Mouse (Mus musculus) CH12F3 (cell line): ENCODE data around the gene Nosip.

Experiments used
- in situ Hi-C: fragments of 300-500 bp; cut with MboI; formaldehyde crosslinking; loops from 2 replicates; pipeline ENCODE4 v1.14.3; 2020; ENCODE audit warnings: low sequenced_read_pairs

The Nosip gene

DNA sequence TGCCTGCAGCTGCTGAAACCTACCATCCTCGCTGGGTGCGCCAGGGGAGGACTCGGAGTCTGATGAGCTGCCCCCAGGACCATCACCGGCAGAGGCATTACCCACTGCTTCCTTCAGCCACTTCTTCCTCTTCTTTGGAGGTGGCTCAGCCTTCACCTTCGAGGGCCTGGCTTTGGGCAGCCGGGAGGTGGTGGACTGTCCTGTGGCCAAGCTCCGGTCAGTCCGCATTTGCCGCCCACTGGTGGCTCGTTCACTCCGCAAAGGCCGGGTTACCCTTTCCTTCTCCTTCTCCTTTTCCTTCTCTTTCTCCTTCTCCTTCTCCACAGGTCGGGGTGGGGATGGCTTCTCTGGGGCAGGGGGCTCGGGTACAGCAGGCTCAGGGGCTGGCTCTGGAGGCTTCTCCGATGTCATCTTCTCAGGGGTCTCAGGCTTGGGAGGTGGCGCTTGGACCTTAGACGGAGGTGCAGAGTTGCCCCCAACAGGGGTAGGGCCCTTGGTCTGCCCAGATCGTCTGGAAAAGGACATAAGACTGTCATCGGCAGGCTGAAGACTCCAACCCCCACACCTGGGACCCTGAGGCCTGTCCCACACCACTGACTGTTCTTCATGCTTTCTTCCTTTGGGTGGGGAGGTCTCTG, 28.4 kb upstream of the Nosip start:
- in situ Hi-C loops, result no loop called here

DNA sequence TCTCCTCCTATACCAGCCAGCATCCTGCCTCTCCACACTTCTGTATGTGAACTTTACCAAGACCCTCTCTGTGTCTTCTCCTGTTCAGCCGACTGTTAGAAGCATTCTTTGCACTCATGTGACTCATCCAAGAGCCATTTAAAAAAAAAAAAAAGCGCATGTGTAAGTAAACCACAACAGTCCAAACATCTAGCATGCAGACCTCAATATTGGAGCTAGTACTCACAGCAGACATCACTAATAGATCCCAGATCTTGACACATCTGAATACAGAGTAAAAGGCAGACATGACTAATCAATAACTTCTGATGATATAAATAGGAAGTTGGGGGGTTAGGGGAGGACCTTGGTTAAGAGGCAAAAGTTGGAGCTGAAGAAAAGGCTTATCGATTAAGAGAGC, 26.6 kb upstream of the Nosip start:
- in situ Hi-C loops, result no loop called here

DNA sequence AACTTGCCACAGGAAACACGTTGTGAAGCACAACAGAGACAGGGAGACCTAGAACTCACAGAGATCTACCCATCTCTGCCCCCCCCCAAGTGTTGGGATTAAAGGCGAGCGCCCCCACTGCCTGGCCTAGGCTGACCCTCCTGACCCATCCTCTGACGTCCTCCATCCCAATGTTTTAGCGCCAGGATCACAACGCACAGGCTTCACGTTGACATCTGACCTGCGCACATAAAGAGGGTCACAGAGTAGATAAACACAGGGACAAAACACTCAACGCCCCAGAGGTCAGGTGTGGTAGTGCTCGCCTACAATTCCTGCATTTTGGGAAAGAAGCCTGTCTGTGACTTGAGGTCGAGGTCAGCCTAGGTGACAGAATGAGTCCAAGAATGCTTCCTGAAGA, 25.5 kb upstream of the Nosip start:
- in situ Hi-C loops, result no loop called here

DNA sequence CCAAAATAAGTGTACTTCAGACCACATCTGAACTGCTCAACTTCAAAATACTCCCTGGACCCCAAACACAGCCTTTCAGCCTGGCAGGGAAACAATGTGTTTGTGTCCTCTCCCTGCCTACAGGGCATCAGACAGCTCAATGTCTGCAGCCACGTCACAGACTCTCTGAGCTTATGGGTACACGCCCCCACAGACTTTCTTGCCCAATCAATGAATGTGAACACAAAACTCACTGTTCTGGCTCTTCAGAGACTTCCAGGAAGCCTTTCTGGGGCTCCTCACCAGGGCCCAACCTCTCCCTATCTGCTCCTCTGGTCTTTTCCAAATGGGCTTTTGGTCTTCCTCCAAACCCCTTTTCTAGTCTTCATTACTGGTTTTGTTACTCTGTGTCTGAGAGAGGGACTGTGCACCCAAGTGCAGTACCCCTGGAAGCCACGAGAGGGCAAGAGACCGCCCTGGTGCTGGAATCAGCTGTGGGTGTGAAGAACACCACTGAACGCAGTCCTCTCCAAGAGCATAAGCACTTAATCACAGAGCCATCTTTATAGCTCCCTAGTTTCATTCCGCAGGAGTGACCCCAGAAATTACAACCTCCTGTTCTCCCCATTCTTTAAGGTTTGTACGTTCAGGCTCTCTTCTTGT, 24.4 kb upstream of the Nosip start:
- in situ Hi-C loops, result no loop called here

DNA sequence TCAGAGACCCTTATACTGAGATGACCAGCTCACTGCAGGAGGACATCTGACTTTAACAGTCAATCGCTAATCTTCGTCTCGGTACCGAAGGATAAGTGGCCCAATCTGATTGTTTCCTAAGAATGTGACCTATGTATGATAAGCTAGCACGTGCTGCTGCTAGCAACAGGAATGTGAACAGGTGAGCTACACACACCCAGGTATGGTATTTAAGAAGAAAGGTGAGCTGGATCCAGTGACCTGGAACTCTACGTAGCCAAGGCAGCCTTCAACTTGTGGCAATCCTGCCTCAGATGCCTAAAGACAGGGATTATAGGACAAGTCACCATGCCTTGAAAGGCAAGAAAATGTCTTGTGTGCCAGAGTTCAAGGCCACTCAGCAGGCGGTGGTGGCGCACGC, 23.8 kb upstream of the Nosip start:
- in situ Hi-C loops, result no loop called here

DNA sequence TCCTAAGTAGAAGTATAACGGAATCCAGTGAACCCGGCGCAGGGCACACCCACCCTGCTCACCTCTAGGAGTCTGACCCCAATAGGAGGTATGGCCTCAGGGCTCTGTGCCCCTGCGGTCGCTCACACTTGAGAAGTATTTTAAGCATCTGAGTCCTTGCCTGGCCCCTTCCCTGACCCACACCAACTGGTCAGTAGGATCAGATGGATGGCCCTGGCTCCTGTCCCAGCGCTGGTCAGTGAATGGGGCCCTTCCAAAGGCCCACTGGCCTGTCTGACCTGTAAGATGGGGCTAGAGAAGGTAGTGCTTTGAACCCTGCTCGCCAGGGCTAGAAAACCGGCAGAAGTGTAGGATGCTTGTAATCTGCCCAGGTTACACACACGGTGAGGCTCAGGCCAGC, 21.4 kb upstream of the Nosip start:
- in situ Hi-C loops, result no loop called here

DNA sequence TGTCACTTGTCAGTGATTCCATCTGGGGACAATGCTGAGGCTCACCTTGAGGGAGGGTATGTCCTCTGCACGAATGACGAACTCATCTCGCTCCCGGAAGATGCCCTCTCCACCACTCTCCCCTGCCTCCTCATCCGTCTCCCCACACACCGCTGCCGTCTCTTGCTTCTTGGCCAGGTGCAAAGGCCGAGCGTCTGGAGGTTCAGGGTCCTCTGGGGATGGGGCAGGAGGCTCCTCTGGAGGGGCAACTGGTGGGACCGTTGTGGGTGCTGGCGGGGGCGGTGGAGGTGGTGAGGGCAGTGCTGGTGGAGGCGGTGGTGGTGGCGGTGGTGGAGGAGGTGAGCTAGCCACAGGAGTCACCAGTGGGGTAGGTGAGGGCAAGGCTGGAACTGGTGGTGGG, 18.9 kb upstream of the Nosip start:
- in situ Hi-C loops, result no loop called here

DNA sequence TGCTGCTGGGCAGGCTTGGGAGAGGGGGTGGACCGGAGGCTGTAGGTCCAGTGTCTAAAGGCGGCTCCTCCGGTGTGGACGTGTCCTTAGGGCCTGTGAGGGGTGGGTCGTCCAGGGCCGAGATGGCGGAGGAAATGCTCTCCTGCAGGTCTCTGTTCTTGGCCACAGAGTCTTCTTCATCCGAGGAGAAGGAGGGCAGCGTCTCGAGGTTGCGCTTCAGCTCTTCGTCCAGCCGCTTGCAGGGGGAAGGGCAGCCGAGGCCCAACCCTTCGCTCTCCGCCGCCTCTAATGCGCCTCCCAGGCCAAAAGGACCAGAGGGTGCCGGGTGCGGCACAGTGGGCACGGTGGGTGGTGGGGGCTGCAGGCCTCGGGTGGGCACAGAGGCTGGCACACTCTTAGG, 16.5 kb upstream of the Nosip start:
- in situ Hi-C loops, result no loop called here

DNA sequence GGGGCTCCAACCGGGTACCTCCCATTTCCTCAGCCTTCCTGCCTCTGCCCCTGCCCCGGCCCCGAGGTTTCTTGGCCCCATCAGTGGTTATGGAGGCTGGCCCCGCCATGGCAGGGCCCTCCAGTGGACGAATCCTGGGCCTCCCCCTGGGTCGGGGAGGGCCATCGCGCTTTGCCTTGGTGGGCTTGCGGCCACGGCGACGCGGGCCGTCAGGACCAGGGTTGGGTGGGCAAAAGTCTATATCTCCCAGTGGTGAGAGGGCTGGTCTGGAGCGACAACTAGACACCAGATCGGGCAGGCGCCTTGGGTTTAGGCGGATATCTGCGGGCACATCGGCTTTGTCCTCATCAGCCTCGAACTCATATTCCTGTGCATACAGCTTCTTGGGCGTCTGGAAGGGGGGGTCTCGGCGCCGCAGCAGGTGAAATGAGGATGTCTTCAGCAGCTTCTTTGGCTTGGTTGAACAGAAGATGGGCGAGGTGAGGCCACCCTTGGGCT, 15.3 kb upstream of the Nosip start:
- in situ Hi-C loops, result no loop called here

DNA sequence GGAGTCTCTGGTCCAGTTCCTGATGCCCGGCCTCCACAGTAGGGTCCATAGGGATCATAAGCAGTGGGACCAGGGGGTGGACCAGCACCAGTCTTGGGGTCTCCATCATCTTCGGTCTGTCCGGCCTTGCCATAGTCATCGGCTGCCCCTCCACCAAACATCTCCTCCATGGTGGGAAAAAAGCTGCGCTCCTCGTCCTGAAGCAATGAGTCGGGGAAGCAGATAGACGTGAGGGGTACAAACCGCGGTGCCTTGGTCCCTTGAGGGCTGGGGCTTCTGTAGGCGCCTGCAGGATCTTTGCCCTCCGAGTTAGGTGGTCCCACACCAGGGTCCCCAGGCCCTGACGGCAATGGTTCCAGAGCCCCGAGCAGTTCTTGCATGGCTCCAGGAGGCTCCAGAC, 14.7 kb upstream of the Nosip start:
- in situ Hi-C loops, result no loop called here

DNA sequence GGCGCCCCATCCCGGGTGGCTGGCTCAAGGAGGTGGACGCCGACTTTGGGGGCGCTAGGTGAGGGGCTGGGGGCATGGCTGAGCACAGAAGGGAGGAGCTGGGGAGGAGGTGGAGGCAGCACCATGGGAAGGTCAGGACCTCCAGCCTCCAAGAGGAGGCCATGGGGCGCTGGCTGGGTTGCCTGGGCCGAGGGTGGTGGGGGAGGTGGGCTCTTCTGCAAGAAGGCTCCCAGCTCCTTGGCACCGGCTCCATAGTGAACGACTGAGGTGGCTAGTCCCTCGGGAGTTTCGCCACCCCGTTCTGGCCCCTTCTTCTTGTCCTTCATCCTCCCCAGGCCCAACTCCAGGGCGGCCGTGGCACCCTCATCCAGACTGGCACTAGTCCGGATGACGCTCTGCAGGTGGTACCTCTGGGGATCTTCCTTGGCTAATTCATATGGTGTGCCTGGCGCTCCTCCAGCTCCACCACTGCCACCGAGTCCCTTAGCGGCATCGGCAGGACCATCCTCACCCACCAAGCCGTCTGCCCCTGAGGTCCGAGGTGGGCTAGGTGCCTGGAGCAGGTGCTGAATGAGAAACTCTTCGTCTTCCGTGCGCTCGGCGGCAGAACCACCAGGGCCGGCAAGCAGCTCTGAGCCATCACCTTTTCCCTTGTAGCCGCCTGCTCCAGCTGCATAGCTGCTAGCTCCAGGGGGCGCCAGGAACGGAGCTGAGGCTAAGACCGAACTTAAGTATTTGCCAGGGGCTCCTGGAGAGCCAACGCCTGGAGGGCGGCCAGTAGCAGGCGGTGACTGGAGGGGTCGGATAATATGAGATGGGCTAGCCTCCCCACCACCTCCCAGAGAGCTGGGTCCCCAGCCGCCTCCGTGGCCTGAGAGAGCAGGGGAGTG, 14.0 kb upstream of the Nosip start:
- in situ Hi-C loops, result no loop called here

DNA sequence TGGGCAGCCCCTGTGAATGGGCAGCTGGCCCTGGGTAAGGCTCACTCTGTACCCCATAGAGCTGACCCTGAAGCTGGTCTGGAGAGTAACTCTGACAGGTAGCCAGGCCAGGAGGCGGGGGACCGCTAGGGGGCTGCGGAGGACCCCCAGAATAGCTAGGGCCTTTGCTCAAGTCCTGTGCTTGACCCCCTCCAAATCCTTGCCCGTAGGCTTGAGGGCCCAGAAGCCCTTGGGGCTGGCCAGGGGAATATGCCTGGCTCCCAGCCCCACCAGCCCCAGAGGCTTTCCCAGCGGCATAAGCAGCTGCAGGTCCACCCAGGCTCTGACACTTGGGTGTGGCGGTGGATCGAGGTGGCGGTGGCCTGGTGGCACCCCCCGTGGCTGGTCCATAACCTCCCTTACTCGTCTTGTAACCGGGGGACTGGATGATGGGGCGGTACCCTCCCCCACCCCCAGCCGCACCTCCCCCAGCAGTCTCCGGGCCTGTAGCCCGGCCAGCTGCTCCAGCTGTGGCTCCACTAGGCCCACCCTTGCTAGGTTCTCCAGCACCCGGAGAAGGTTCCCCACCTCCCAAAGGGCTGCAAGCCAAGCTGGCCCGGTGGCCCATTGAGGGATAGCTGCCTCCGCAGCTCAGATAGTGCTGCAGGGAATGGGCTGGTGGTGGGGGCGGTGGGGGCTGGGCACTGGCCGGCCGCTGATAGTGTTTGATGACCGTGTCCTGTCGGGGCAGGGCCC, 13.1 kb upstream of the Nosip start:
- in situ Hi-C loops, result no loop called here

DNA sequence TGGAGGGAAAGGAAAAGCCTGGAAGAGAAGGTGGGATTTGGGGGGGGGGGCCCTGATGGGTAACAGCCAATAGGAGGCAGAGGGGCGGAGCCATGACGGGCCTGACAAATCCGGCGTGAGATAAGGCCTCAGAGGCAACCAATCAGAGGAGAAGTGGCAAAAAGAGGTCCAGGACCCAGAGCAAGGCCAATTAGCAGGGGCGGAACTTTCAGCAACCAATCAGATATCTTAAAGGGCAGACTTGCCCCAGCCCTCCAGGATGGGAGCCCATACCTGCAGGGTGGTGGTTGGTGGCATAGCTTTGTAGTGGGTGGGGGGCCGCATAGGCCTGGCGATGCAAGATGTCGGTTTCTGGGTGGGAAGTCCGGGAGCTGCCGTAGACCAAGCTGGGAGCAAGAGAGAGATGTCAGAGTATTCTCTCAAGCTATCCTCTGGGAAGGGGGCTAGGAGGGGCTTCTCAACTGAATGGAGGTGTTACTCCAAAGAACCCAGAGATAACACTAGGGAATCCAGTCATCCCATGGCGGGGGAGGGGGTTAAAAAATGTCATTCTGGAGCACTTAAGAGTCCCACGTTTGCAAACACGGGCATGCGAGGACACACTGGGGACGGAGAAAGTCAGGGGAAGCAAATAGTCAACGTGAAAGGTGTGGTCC, 11.2 kb upstream of the Nosip start:
- in situ Hi-C loops, result no loop called here

DNA sequence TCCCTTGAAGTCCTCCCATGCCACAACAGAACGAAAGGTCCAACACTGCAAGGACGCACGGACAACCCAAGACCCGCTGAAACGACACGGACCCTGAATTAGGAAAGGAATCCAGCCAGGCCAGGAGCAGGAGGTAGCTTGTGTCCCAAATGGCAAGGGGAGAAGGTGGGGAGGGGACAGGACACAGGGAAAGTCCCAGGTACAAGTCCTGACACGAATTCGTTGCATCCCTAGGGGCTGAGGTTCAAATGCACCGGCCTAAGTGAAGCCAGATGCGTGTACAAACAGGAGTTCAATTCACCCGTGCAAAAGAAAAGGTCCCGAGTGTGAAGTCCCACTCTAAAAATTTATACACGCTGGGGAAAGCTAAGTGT, 10.6 kb upstream of the Nosip start:
- in situ Hi-C loops, result no loop called here

DNA sequence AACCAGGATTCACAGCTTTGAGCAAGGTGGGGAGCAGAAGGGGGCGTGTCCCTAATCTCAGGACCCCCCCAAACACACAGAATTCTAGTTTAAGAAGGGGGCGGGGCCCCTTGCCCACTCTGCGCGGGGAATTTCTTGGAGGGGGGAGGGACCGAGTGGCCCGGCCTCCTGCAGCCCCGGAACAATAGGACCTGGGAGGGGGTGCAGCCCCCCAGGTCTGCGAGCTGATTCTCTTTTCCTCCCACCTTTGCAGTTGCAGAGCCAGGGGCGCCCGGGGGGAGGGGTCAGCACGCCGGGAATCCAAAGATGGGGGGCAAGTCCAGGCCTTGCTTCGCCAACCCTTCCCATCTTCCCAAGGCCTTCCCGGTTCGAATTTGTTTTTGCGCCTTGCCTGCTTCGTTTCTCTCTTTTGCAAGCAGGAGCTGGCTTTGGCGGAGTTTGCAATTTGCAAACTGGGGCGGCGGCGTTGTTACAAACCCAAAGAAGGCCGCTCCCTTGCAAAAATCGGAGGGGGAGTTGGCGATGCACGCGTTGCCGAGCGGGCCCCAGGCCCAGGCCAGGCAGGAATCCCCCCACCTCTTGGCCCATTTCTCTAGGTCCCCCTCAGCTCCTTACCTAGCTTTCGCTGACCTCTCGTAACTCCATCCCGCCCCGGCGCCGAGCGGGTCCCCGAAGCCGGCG, 9.9 kb upstream of the Nosip start:
- in situ Hi-C loops, result no loop called here

DNA sequence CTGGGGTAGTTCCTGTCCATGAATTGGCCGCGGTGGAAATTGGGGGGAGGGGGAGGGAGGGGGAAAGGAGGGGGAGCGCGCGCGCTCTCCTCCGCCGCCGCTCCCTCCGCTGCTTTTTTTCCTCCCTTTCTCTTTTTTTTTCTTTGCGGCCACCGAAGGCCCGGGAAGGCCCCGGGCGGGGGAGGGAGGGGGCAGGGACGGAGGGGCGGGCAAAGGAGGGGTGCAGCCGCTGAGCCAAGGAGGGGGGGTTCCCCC, 9.4 kb upstream of the Nosip start, which contains the start of gene Prr12:
Gene Prr12, minus strand, starts transcription at position 20 of the 255 bp plus-strand sequence.
- in situ Hi-C loops, result no loop called here

DNA sequence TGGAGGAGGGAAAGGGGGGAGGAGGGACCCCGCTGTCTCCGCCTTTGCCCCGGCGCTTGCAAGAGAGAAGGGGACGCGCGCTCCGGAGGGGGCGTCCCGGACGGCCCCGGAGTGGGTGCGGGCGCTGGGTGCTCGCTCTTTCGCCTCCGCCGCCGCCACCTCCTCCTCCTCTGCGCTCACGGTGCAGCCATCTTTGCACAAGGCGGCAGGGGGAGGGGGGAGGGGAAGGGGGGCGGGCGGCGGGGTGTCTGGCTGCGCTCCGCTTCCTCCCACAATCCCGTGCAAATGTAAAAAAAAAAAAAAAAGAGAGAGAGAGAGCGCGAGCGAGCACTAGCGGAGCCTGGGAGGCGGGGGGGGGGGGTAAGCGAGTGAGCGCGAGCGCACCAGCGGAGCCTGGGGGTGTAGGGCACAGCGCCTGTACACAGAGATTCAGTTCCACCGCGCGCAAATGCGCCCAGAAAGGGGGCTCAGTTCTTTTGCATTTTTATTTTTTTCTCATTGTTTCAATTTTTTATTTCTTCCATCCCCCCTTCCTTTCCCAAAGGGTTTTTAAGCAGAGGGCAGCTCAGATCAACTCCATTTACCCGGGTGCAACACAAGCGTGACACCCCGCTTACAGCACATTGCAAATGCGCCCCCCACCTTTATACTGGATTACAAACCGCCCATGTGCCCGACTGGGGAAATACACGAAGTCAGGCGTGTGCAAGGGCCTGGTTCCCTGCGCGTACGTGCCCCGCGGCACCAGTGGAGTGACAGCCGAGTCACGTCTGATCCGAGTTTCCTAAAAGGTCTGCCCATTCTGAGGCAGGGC, 8.9 kb upstream of the Nosip start:
- in situ Hi-C loops, result no loop called here

DNA sequence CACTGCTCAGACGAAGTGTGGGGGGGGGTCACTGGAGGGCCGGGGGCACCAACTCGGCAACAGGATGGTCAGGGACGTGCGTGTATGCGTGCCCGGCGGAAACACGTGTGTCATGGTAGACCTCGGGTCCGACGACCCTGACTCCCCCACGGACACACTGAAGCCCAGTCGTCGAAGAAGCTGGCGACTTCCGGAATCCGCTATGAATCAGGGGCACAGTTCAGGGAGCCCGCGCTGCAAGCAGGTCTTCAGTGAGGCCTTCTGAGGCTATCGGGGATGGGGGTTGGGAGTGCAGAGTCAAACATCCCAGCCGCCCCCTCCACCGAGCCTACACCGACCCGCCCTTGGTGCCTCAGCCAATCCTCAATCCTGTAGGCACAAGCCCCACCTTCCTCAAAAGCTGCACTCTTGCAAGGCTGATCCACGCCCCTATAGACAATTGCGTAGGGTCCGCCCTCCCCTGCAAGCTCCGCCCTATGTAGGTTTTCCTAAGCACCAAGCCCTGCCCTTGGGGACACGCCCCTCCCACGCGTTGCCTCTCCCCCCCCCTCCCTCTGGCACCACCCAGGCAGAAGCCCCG, 8.2 kb upstream of the Nosip start:
- in situ Hi-C loops, result no loop called here

DNA sequence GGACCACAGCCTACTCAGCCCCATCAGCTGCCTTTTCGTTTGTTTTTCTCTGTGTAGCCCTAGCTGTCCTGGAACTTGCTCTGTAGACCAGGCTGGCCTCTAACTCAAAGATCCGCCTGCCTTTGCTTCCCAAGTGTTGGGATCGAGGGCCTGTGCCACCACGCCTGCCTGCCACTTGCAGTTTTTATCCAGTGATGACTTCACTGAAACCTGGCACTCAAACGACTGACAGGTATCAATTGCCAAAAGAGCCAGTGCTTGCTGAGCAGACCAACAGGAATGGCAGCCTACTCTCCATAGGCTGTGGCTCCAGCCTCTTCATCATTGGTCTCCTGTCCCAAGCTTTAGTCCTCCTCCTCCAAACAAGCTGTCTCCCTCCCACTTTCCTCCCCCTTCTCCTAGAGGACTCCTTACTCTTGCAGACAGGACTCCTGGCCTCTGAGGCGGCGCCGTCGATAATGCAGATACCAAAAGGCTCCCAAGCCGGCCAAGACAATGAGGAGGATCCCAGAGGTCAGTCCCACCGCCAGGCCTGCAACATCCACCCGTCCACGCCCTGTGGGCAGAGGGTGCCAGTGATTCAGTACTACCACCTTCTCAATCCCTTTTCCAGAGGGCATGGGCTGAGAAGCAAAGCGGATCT, 5.8 kb upstream of the Nosip start:
- in situ Hi-C loops, result no loop called here
